Mouse (Mus musculus) embryonic facial prominence, embryonic 12.5 days (tissue): Measurements from ENCODE around the gene Tmem63a. TPM values are rescaled to one million over a fixed set of nuclear protein-coding genes. Genes with fewer than 3 reads are reported as not detected.
"Not testable (repeated sequence)": the region's sequence is repeated elsewhere in the genome, so short reads cannot be mapped to it uniquely, and the experiment has no call there.

ENCODE experiments used
- ATAC-seq: fragments of 200-750 bp; cut with Nextera tagmentation; 2 replicates; pipeline ENCODE4 v1.8.0; 2017; ENCODE audit not compliant: insufficient number of reproducible peaks, insufficient read depth, low FRiP score, low TSS enrichment
- H3K27ac ChIP-seq: fragments of 300-500 bp; sonication (generic); 2 replicates; pipeline ENCODE4 v1.5.1; 2016; ENCODE audit warnings: mild to moderate bottlenecking
- H3K27me3 ChIP-seq: fragments of 300-500 bp; sonication (generic); 2 replicates; pipeline ENCODE4 v1.6.1; 2016; ENCODE audit warnings: mild to moderate bottlenecking, moderate library complexity
- H3K36me3 ChIP-seq: fragments of 300-500 bp; sonication (generic); 2 replicates; pipeline ENCODE4 v1.6.1; 2016; ENCODE audit warnings: mild to moderate bottlenecking
- H3K4me1 ChIP-seq: fragments of 300-500 bp; sonication (generic); 2 replicates; pipeline ENCODE4 v1.6.1; 2016
- H3K4me2 ChIP-seq: fragments of 300-500 bp; sonication (generic); replicated peaks from 2 replicates; pipeline ENCODE4 v1.6.1; 2016; ENCODE audit warnings: mild to moderate bottlenecking, moderate library complexity
- H3K4me3 ChIP-seq: fragments of 300-500 bp; sonication (generic); 2 replicates; pipeline ENCODE4 v1.5.1; 2016; ENCODE audit warnings: mild to moderate bottlenecking
- H3K9ac ChIP-seq: fragments of 300-500 bp; sonication (generic); 2 replicates; pipeline ENCODE4 v1.6.1; 2016; ENCODE audit warnings: mild to moderate bottlenecking, moderate library complexity
- H3K9me3 ChIP-seq: fragments of 300-500 bp; sonication (generic); 2 replicates; pipeline ENCODE4 v1.6.1; 2016; ENCODE audit warnings: mild to moderate bottlenecking, moderate library complexity
- WGBS: fragments of 180-500 bp; shearing (Covaris S2); methylation state at CpG from one replicate; pipeline ENCODE4 v1.1.7; 2016; 5-methylcytosine and 5-hydroxymethylcytosine counted together
- polyA plus RNA-seq: library from polyadenylated mRNA; unstranded; fragments of >200 nt; fragmentation: Nextera tagmentation; extraction: Ambion mirVana; gene quantifications from 2 replicates; pipeline ENCODE4 v1.2.1, GENCODE M21; 2016

Gene Tmem63a
- polyA plus RNA-seq, result 8.8 and 8.9 TPM in 2 replicates

DNA sequence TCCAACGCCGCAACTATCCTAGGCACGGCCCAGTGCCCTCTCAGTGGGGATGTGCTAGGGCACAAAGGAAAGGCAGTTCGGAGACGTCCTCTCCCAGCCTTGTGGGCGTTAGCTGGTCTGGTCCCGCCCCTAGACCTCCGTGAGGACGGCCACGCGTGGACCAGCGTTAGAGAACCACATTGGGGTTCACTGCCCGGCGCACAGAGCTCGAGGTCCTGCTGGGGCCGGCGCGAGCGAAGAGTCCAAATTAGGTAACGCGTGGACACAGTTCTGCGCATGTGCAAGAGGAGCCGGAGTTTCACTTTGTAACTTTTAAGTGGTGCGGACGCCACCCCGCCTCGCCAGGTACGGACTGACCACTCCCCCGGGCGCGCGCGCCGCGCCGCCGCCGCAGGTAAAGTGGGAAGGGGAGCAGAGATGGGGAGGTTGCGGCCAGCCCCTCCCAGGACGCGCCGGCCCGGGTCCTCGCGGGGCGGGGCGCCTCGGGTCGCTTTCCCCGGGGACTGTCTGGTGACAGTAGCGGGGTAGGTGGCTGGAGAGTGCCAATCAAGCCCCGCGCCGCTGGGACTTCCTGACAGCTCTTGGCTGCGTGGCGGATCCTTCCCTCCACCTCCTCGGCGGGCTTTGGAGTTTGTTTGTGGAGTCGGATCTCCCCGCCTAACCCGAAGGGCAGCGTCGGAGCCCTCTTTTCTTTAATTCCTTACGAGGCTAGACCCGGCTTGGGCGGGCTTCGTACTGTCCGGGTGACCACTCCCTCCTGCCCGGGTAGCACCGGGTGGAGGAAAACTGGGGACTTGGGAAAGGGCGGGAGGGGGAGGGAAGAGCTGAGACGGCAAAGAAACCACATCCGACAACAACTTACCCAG is at the start of gene Tmem63a:
Gene Tmem63a (plus strand): TSS at position 179 of the 866 bp plus-strand sequence.
- Histone ChIP-seq H3K4me2 (peak within 1 kb of the TSS; percentile 91), H3K9me3 (no peaks in the 10 kb centered on the region), H3K36me3 (no peaks in the 10 kb centered on the region), H3K27ac (no peak within 1 kb of the TSS), H3K27me3 (peaks cover 43% of the 10 kb centered on the region), H3K4me1 (peaks cover 32% of the 10 kb centered on the region), H3K4me3 (peak within 1 kb of the TSS; percentile 71), H3K9ac (peak within 1 kb of the TSS; percentile 66)
- WGBS, result under 1% methylated on average over 73 of the region's 73 CpGs
- ATAC-seq, result no peak

DNA sequence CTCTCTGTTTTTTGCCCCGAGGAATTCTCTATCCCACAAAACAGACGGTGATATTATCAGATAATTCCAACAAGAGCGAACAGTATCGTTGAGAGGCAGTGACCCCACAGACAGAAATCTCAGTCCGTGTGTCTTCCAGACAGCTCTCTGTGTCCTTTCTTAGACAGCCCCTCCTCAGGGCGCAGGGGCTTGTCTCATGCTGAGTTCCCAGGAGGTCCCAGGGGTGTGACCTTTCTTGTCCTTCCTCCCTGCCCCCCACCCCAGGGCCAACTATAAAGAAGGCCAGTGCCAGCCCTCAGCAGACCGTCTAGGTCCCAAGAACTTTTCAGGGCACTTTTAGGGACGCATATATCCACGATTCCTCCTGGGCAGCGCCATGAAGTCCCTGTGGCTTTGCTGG is 49.3 kb upstream of the Tmem63a start, which contains the start of gene Lefty2:
Gene Lefty2 (plus strand): TSS at position 301 of the 400 bp plus-strand sequence.
- 52% methylated on average over 10 of the region's 10 CpGs for WGBS
- Histone ChIP-seq H3K4me3 (no peak within 1 kb of the TSS), H3K27me3 (peaks cover 40% of the 10 kb centered on the region), H3K9ac (no peak within 1 kb of the TSS), H3K4me2 (peak within 1 kb of the TSS; percentile 45; the same call in 1 of the 2 replicates), H3K4me1 (peaks cover 12% of the 10 kb centered on the region), H3K27ac (no peak within 1 kb of the TSS), H3K9me3 (no peaks in the 10 kb centered on the region), H3K36me3 (no peaks in the 10 kb centered on the region)
- no peak for ATAC-seq

DNA sequence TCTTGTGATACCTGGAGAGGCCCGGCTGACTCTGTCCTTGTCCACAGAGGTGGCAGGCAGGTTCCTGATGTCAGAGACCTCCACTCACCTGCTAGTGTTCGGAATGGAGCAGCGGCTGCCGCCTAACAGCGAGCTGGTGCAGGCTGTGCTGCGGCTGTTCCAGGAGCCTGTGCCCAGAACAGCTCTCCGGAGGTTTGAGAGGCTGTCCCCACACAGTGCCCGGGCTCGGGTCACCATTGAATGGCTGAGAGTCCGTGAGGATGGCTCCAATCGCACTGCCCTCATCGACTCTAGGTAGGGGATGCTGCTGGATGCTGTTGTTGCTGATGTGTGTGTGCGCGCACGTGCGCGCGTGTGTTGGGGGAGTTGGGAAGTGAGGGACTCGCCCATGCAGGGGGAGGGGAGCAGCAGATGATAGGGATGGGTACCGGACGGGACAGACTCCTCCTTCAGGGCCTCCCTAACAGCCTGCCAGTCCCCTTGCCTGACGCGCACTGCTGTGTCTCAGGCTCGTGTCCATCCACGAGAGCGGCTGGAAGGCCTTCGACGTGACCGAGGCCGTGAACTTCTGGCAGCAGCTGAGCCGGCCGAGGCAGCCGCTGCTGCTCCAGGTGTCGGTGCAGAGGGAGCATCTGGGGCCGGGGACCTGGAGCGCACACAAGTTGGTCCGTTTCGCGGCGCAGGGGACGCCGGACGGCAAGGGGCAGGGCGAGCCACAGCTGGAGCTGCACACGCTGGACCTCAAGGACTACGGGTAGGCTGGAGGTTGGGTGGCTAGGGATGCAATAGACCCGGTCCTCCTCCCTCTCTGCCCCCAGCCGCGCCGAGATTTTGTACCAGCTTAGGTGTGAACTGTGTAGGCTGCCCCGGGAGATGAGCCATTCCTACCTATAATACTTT is 47.8 kb upstream of the Tmem63a start:
- 4% methylated on average over 48 of the region's 51 CpGs for WGBS
- not testable (repeated sequence) for ATAC-seq
- peaks cover 43% of the 10 kb centered on the region for H3K27me3 ChIP-seq

GRCm38 (mm10) chr1:180901107-180901506 is 41.0 kb upstream of the Tmem63a start:
- peaks cover 4% of the 10 kb centered on the region; the same call in 1 of the 2 replicates for H3K27me3 ChIP-seq
- H3K4me2 ChIP-seq, result no peak overlapping the region
- no peak overlapping the region for H3K9ac ChIP-seq
- 3% methylated on average over 4 of the region's 4 CpGs for WGBS
- peaks cover 3% of the 10 kb centered on the region for H3K36me3 ChIP-seq
- no peak for ATAC-seq
- no peak overlapping the region for H3K27ac ChIP-seq
- no peak overlapping the region for H3K4me3 ChIP-seq
- H3K4me1 ChIP-seq, result peaks cover 15% of the 10 kb centered on the region
- no peaks in the 10 kb centered on the region for H3K9me3 ChIP-seq

More for the DNA sequence above, 47.8 kb upstream of the Tmem63a start:
- peak overlapping the region; percentile 45 for H3K4me2 ChIP-seq
- peak overlapping the region; percentile 30; the same call in 1 of the 2 replicates for H3K9ac ChIP-seq
- not testable (repeated sequence) for H3K27ac ChIP-seq, H3K4me1 ChIP-seq, H3K36me3 ChIP-seq, H3K9me3 ChIP-seq
- peak overlapping the region; percentile 24 for H3K4me3 ChIP-seq

- no peak overlapping the region for H3K9ac ChIP-seq
- ATAC-seq, result no peak
- H3K36me3 ChIP-seq, result peaks cover 20% of the 10 kb centered on the region
- no peak overlapping the region for H3K27ac ChIP-seq
- 32% methylated on average over 5 of the region's 5 CpGs for WGBS
- H3K4me2 ChIP-seq, result no peak overlapping the region
- no peak overlapping the region for H3K4me3 ChIP-seq
- peaks cover 18% of the 10 kb centered on the region for H3K4me1 ChIP-seq
- H3K9me3 ChIP-seq, result no peaks in the 10 kb centered on the region
- H3K27me3 ChIP-seq, result 0 out of 2 replicates have a peak, but pooled peaks cover 3% of the 10 kb centered on the region
Observed at GRCm38 (mm10) chr1:180902915-180903314, 39.2 kb upstream of the Tmem63a start.

GRCm38 (mm10) chr1:180903666-180904038 is 38.5 kb upstream of the Tmem63a start:
- 37% methylated on average over 10 of the region's 10 CpGs for WGBS
- peak overlapping the region; percentile 55 for H3K4me2 ChIP-seq
- H3K4me1 ChIP-seq, result peaks cover 18% of the 10 kb centered on the region
- H3K36me3 ChIP-seq, result peaks cover 28% of the 10 kb centered on the region
- peak overlapping the region; percentile 96 for H3K9ac ChIP-seq
- no peak for ATAC-seq
- H3K4me3 ChIP-seq, result peak overlapping the region; percentile 89
- H3K27ac ChIP-seq, result peak overlapping the region; percentile 67
- H3K9me3 ChIP-seq, result no peaks in the 10 kb centered on the region
- H3K27me3 ChIP-seq, result 0 out of 2 replicates have a peak, but pooled peaks cover 3% of the 10 kb centered on the region

GRCm38 (mm10) chr1:180904039-180904814 is 37.9 kb upstream of the Tmem63a start, which contains the start of gene Pycr2:
Pycr2 (plus strand) TSS chr1:180904293.
- peaks cover 18% of the 10 kb centered on the region for H3K4me1 ChIP-seq
- peak within 1 kb of the TSS; percentile 96 for H3K9ac ChIP-seq
- no peaks in the 10 kb centered on the region for H3K9me3 ChIP-seq
- peak within 1 kb of the TSS; percentile 86 for H3K27ac ChIP-seq
- ATAC-seq, result peak; percentile 98
- H3K36me3 ChIP-seq, result peaks cover 33% of the 10 kb centered on the region
- peak within 1 kb of the TSS; percentile 79 for H3K4me2 ChIP-seq
- no peaks in the 10 kb centered on the region for H3K27me3 ChIP-seq
- peak within 1 kb of the TSS; percentile 89 for H3K4me3 ChIP-seq
- under 1% methylated on average over 52 of the region's 52 CpGs for WGBS

- peaks cover 18% of the 10 kb centered on the region for H3K4me1 ChIP-seq
- peak overlapping the region; percentile 86 for H3K27ac ChIP-seq
- peak overlapping the region; percentile 96 for H3K9ac ChIP-seq
- no peaks in the 10 kb centered on the region for H3K27me3 ChIP-seq
- 7% methylated on average over 5 of the region's 5 CpGs for WGBS
- H3K9me3 ChIP-seq, result no peaks in the 10 kb centered on the region
- H3K36me3 ChIP-seq, result peaks cover 33% of the 10 kb centered on the region
- ATAC-seq, result no peak
- H3K4me3 ChIP-seq, result peak overlapping the region; percentile 89
- peak overlapping the region; percentile 79 for H3K4me2 ChIP-seq
Observed at GRCm38 (mm10) chr1:180904815-180905080, 37.4 kb upstream of the Tmem63a start.

DNA sequence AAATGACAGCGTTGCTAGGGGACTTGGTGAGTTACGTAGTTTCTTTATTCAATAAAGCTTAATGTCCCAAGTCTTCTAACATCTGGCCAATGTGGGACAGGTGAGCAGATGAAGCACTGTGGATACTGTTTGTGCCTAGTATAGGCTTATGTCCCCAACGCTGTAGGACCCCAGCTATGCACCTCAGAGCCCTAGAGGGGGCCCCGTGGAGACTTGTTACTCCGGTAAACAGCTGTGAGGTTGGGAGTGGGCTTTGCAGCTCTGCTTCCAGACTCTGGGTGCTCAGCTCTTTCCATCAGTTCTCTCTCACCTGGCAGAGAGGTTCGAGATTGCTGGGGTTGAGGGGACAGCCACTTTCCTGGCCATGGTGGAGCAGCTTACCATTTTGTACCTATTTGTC is 36.8 kb upstream of the Tmem63a start:
- whole genome bisulfite sequencing, result 67% methylated on average over 6 of the region's 6 CpGs
- Histone ChIP-seq H3K9ac (peak overlapping the region; percentile 96), H3K9me3 (no peaks in the 10 kb centered on the region), H3K4me1 (peaks cover 18% of the 10 kb centered on the region), H3K36me3 (peaks cover 33% of the 10 kb centered on the region), H3K27me3 (no peaks in the 10 kb centered on the region), H3K4me2 (peak overlapping the region; percentile 79), H3K4me3 (peak overlapping the region; percentile 89), H3K27ac (no peak overlapping the region)
- ATAC-seq, result no peak

DNA sequence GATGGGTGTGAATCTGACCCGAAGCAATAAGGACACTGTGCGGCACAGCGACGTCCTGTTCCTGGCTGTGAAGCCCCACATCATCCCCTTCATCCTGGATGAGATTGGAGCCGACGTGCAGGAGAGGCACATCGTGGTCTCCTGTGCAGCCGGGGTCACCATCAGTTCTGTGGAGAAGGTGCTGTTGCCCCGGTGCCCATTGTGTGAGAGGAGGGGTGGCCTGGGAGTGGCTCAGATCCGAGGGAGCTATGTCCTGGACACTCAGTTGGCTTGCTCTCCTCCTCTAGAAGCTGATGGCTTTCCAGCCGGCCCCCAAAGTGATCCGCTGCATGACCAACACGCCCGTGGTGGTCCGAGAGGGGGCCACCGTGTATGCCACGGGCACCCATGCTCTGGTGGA is 36.3 kb upstream of the Tmem63a start:
- Histone ChIP-seq H3K27me3 (no peaks in the 10 kb centered on the region), H3K27ac (no peak overlapping the region), H3K9ac (peak overlapping the region; percentile 96; the same call in 1 of the 2 replicates), H3K9me3 (no peaks in the 10 kb centered on the region), H3K4me3 (no peak overlapping the region; the same call in 1 of the 2 replicates), H3K36me3 (peaks cover 33% of the 10 kb centered on the region), H3K4me2 (peak overlapping the region; percentile 79), H3K4me1 (peaks cover 18% of the 10 kb centered on the region)
- ATAC-seq, result no peak
- 92% methylated on average over 17 of the region's 17 CpGs for WGBS
